Mouse (Mus musculus): ENCODE measurements at regions not wholly inside any gene's neighbourhood (a gene's known extent, or its start where the extent isn't known, plus 50 kb on each side); places are given as distances from the start of the nearest gene placed in this dataset.

DNA sequence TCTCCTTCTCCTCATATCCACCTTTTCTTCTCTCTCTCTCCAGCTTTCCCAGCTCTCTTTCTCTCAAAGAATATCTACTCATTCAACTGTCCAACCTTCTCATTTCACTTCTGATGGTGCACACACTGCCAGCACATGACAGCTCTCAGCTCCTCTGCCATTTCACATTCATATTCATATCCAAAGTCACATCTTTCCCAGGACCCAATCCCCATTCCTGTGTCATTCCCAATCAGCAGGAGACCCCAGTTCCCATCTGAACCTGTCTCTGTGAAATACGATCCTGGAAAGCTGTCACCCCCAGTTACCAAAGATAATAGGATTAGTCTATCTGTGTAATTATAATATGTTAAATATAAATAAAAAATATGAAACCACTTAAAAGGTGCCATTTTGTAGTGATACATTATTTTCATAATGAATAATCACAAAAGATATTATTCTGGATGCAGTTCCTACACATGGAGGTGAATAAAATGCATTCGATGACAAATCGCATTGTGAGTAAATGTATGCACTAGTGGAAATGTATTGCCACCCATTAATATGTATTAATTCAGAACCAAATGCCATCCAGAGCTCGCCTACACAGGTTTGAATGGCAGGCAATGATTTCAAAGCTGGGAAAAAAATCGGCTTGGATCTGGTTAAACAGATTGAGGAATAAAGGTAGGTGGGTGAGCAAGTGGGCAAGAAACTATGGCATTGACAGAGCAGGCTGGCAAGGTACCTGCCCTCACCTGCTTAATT lies 855.0 kb downstream of the Ntrk3 start:
- TF ChIP-seq FLI1 (IDR thresholded peaks at IDR 0.05; ENCODE audit: low read length) (no peak), GATA1 (IDR thresholded peaks at IDR 0.05; ENCODE audit: borderline replicate concordance, low read length) (no peak)
- no peaks in the 10 kb centered on the region for H3K27me3 ChIP-seq (replicated peaks)
- H3K4me3 ChIP-seq (replicated peaks), result no peak overlapping the region
- H3K36me3 ChIP-seq (replicated peaks; ENCODE audit: low read length), result no peaks in the 10 kb centered on the region
- no peaks in the 10 kb centered on the region for H3K4me1 ChIP-seq
- no peaks in the 10 kb centered on the region for H3K9me3 ChIP-seq

- no peak overlapping the region for H3K4me3 ChIP-seq (replicated peaks)
- no peaks in the 10 kb centered on the region for H3K4me1 ChIP-seq
- no peaks in the 10 kb centered on the region for H3K36me3 ChIP-seq (replicated peaks; ENCODE audit: low read length)
- no peaks in the 10 kb centered on the region for H3K27me3 ChIP-seq (replicated peaks)
- TF ChIP-seq GATA1 (IDR thresholded peaks at IDR 0.05; ENCODE audit: borderline replicate concordance, low read length) (no peak), FLI1 (IDR thresholded peaks at IDR 0.05; ENCODE audit: low read length) (no peak)
- no peaks in the 10 kb centered on the region for H3K9me3 ChIP-seq
These were observed 870.3 kb downstream of the Ntrk3 start for GRCm38 (mm10) chr7:77867518-77867917.

- Histone ChIP-seq H3K4me3 (replicated peaks) (no peak overlapping the region), H3K9me3 (peaks cover 10% of the 10 kb centered on the region), H3K27me3 (replicated peaks) (no peaks in the 10 kb centered on the region), H3K36me3 (replicated peaks; ENCODE audit: low read length) (no peaks in the 10 kb centered on the region), H3K4me1 (no peaks in the 10 kb centered on the region)
- no peak for TF ChIP-seq FLI1 (IDR thresholded peaks at IDR 0.05; ENCODE audit: low read length)
These were observed 876.0 kb downstream of the Ntrk3 start for GRCm38 (mm10) chr7:77861841-77862240.

DNA sequence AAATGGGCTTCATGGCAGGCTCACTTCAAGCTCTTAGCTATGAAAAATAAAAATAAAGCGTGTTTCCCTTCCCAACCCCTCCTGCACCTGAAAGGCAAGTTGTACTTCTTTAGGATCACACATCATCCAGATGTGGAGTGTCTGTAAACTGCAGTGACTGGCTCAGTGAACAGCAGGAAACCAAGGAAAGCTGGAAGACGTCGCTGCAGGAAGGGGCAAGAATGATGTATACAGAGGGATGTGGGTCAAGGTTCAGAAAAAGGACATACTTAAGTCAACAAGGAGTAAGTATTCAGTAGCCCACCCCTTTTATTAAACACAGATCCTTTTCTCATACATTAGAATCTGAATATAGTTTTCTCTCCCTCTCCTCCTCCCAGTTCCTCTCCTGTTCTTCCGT lies 879.4 kb downstream of the Ntrk3 start:
- Histone ChIP-seq H3K9me3 (peaks cover 16% of the 10 kb centered on the region), H3K36me3 (replicated peaks; ENCODE audit: low read length) (no peaks in the 10 kb centered on the region), H3K4me1 (no peaks in the 10 kb centered on the region), H3K4me3 (replicated peaks) (no peak overlapping the region), H3K27me3 (replicated peaks) (no peaks in the 10 kb centered on the region)
- no peak for TF ChIP-seq GATA1 (IDR thresholded peaks at IDR 0.05; ENCODE audit: borderline replicate concordance, low read length)
- TF ChIP-seq FLI1 (IDR thresholded peaks at IDR 0.05; ENCODE audit: low read length), result no peak

DNA sequence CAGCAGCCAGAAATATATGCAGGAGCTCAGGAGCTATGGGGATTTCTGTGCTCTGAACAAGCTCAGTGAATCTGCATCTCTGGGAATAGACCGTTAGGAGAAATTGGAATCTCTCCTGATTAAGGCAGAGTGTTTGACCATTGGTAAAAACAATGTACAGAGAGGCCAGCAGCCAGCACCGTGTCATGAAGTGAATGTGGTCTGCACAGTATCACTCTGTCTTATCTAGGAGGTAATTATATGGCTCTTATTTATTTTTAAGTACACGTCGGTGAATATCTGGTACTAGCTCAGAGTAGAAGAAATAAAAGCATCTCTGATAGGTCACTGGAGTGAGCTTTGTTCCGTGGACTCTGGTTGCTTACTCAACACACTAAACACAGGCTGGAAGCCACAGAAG lies 879.8 kb downstream of the Ntrk3 start:
- H3K4me1 ChIP-seq, result no peaks in the 10 kb centered on the region

DNA sequence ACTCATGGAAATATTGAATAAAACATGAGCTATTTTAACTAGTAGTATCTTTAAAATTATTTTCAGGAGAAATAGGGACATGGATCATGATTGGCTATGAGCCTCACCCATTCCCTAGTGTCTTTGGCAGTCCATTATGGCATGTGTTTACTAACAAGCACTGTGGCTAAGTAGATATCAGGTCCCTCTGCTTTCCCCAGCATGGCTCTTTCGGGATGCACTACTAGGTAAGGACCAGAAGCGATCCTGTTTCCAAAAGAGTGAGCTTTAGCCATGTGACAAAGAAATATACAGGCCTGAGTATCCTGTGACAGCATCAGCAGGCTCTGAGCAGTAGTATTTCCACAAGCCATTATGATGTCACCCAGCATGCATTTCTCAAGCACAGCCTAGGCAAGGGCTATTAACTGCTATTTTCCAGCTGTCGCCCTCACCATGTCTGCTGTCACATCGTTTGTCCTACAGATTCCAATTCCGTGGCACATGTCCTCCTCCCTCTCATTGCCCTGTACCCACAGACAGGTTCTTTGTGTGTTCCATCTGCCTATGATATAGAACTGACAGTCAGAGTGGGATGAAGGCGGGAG lies 882.1 kb downstream of the Ntrk3 start:
- Histone ChIP-seq H3K27me3 (replicated peaks) (no peaks in the 10 kb centered on the region), H3K36me3 (replicated peaks; ENCODE audit: low read length) (no peaks in the 10 kb centered on the region), H3K9me3 (peaks cover 9% of the 10 kb centered on the region; the same call in 1 of the 2 replicates), H3K4me3 (replicated peaks) (no peak overlapping the region), H3K4me1 (no peaks in the 10 kb centered on the region)
- TF ChIP-seq FLI1 (IDR thresholded peaks at IDR 0.05; ENCODE audit: low read length) (no peak), GATA1 (IDR thresholded peaks at IDR 0.05; ENCODE audit: borderline replicate concordance, low read length) (no peak)

More for the DNA sequence above, 879.8 kb downstream of the Ntrk3 start:
- Histone ChIP-seq H3K4me3 (replicated peaks) (no peak overlapping the region), H3K27me3 (replicated peaks) (no peaks in the 10 kb centered on the region), H3K36me3 (replicated peaks; ENCODE audit: low read length) (no peaks in the 10 kb centered on the region), H3K9me3 (peaks cover 16% of the 10 kb centered on the region)
- TF ChIP-seq FLI1 (IDR thresholded peaks at IDR 0.05; ENCODE audit: low read length) (no peak), GATA1 (IDR thresholded peaks at IDR 0.05; ENCODE audit: borderline replicate concordance, low read length) (no peak)

DNA sequence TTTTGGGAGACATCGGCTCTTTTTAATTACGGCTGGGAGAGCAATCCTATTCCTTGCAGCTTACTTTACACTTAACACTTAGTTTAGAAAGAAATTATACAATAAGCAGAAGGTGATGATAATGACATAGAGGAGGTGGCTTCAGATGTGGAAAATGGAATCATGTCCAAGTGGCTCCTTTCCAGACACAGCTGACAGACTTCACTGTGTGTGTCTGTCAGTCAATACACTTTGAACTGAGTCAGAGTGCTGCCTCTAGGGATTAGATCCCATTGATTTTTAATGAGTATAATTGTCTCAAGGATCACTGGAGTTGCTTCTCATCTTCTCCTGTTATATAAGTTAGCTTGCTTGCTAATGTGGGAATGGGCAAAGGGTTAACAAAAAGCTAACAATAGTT lies 882.7 kb downstream of the Ntrk3 start:
- peaks cover 9% of the 10 kb centered on the region; the same call in 1 of the 2 replicates for H3K9me3 ChIP-seq
- no peaks in the 10 kb centered on the region for H3K4me1 ChIP-seq
- no peak overlapping the region for H3K4me3 ChIP-seq (replicated peaks)
- no peaks in the 10 kb centered on the region for H3K27me3 ChIP-seq (replicated peaks)
- TF ChIP-seq GATA1 (IDR thresholded peaks at IDR 0.05; ENCODE audit: borderline replicate concordance, low read length), result no peak
- no peak for TF ChIP-seq FLI1 (IDR thresholded peaks at IDR 0.05; ENCODE audit: low read length)
- H3K36me3 ChIP-seq (replicated peaks; ENCODE audit: low read length), result no peaks in the 10 kb centered on the region

DNA sequence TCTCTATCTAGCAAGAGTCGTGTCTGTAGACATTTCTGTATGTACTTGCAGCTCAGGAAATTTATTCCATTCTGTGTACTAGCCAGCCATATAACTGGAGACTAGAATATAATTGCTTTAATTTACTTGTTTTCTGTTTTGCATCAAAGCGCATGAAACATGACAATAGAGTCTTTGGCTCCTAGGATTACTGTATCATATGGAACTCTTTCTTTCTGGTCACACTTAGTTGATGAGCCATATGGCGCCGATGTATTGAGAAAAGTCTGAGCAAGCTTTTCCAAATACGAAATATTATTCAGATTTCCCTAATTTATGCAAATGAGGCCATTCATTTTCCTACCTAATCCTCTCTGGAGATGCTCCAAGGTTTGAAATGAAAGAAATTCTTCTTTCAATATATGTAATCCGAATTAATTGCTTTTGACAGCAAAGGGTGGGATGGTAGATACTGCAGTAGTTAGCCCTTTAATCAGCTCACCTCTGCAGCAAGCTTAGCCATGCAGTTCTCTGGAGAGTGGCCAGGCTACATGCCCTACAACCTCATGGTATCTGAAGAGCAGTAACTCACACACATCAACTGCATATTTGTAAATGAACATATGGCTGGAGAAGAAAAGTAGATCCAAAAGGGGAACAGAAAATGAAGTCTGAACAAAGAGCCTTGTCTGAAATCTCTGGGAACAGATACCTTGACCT lies 913.4 kb downstream of the Ntrk3 start:
- H3K4me3 ChIP-seq (replicated peaks), result no peak overlapping the region
- no peaks in the 10 kb centered on the region for H3K27me3 ChIP-seq (replicated peaks)
- TF ChIP-seq GATA1 (IDR thresholded peaks at IDR 0.05; ENCODE audit: borderline replicate concordance, low read length), result no peak
- H3K4me1 ChIP-seq, result no peaks in the 10 kb centered on the region
- no peaks in the 10 kb centered on the region for H3K9me3 ChIP-seq
- no peaks in the 10 kb centered on the region for H3K36me3 ChIP-seq (replicated peaks; ENCODE audit: low read length)

- TF ChIP-seq FLI1 (IDR thresholded peaks at IDR 0.05; ENCODE audit: low read length), result no peak
- no peak for TF ChIP-seq GATA1 (IDR thresholded peaks at IDR 0.05; ENCODE audit: borderline replicate concordance, low read length)
- Histone ChIP-seq H3K4me3 (replicated peaks) (no peak overlapping the region), H3K4me1 (no peaks in the 10 kb centered on the region), H3K36me3 (replicated peaks; ENCODE audit: low read length) (no peaks in the 10 kb centered on the region), H3K9me3 (no peaks in the 10 kb centered on the region), H3K27me3 (replicated peaks) (no peaks in the 10 kb centered on the region)
These were observed 925.5 kb downstream of the Ntrk3 start for GRCm38 (mm10) chr7:77812052-77812903.
